Mouse (Mus musculus): ENCODE results near the gene Sox6. TPM values are rescaled to one million over a fixed set of nuclear protein-coding genes. Genes with fewer than 3 reads are reported as not detected.

Gene Sox6
- total and polyA plus RNA-seq, 3 experiments: 0.09 to 1.3 (median 0.90) TPM

- dilution Hi-C loops (cut with MboI; ENCODE audit: extremely low pct_ligation_motif_present, extremely low pct_unique_long_range_greater_than_20kb, low sequenced_read_pairs): no loop called here
Measured at GRCm38 (mm10) chr7:116030597-116031387, 7.8 kb downstream of the Sox6 start.

GRCm38 (mm10) chr7:116029991-116030390 lies 8.6 kb downstream of the Sox6 start:
- in situ Hi-C loops (cut with MboI; ENCODE audit: low pct_ligation_motif_present, low pct_unique_long_range_greater_than_20kb, low sequenced_read_pairs) (loop anchor here (25.0 kb wide), 2 partner anchors 818 to 1118 kb away; no protein-coding TSS in a partner anchor), dilution Hi-C loops (cut with MboI; ENCODE audit: extremely low pct_ligation_motif_present, extremely low pct_unique_long_range_greater_than_20kb, low sequenced_read_pairs) (no loop called here)
- H3K9me3 ChIP-seq (replicated peaks; ENCODE audit: low read length): no peaks in the 10 kb centered on the region
- H3K4me1 ChIP-seq (ENCODE audit: control insufficient read depth in 1 of 2, insufficient read depth in 2 of 2): peaks cover 0 to 14% of the 10 kb centered on the region in 2 experiments; a peak in 2 of 4 replicates
- H3K27me3 ChIP-seq (replicated peaks): peaks cover 26% of the 10 kb centered on the region
- DNase-seq (ENCODE audit: extremely low read depth): no peak
- H3K27ac ChIP-seq (ENCODE audit: insufficient read depth, low read depth): no peak overlapping the region
- H3K9ac ChIP-seq (ENCODE audit: insufficient read depth, low read depth): peak overlapping the region; percentile 40; the same call in 1 of the 2 replicates
- peak overlapping the region in 1 of 3 experiments; percentile 52 for H3K4me3 ChIP-seq (replicated peaks in 1 of 3; ENCODE audit: low read depth in 2 of 3, low read length in 2 of 3, poor library complexity in 1 of 3)
- H3K4me2 ChIP-seq (ENCODE audit: insufficient read depth, low read depth, poor library complexity, severe bottlenecking): peak overlapping the region; percentile 48
- no peaks in the 10 kb centered on the region for H3K36me3 ChIP-seq (replicated peaks in 1 of 2; ENCODE audit: control insufficient read depth in 1 of 2, insufficient read depth in 1 of 2, low read length in 1 of 2)
- H3K79me2 ChIP-seq (replicated peaks; ENCODE audit: control insufficient read depth, extremely low read depth, insufficient read depth, poor library complexity, severe bottlenecking): no peaks in the 10 kb centered on the region
- TF ChIP-seq MAX (IDR thresholded peaks at IDR 0.05; ENCODE audit: low read length) (no peak), TBP (conservative IDR thresholded peaks at IDR 0.05; ENCODE audit: low read depth, low read length) (no peak), SIN3A (IDR thresholded peaks at IDR 0.05; ENCODE audit: low read length) (no peak), IRF4 (IDR thresholded peaks at IDR 0.05; ENCODE audit: low read depth, low read length) (no peak), TCF12 (IDR thresholded peaks at IDR 0.05; ENCODE audit: low read depth, low read length) (no peak), HCFC1 (IDR thresholded peaks at IDR 0.05; ENCODE audit: low read depth, low read length) (no peak), E2F4 (IDR thresholded peaks at IDR 0.05; ENCODE audit: insufficient replicate concordance, low read depth, low read length) (no peak), ZKSCAN1 (IDR thresholded peaks at IDR 0.05; ENCODE audit: borderline replicate concordance, low read depth, low read length) (no peak), PAX5 (IDR thresholded peaks at IDR 0.05; ENCODE audit: low read length) (no peak), NRF1 (IDR thresholded peaks at IDR 0.05; ENCODE audit: low read depth, low read length) (no peak), KAT2A (IDR thresholded peaks at IDR 0.05; ENCODE audit: insufficient replicate concordance, low read length) (no peak), CHD2 (IDR thresholded peaks at IDR 0.05; ENCODE audit: low read length) (no peak), USF2 (conservative IDR thresholded peaks at IDR 0.05; ENCODE audit: low read depth, low read length) (no peak), UBTF (IDR thresholded peaks at IDR 0.05; ENCODE audit: low read depth, low read length) (no peak), MYC (IDR thresholded peaks at IDR 0.05; ENCODE audit: low read depth, low read length) (no peak), RAD21 (IDR thresholded peaks at IDR 0.05; ENCODE audit: low read depth, low read length) (no peak)

More at GRCm38 (mm10) chr7:116030597-116031387, 7.8 kb downstream of the Sox6 start:
- Histone ChIP-seq H3K9me3 (replicated peaks; ENCODE audit: low read length) (no peaks in the 10 kb centered on the region), H3K27me3 (replicated peaks) (peaks cover 31% of the 10 kb centered on the region), H3K9ac (ENCODE audit: insufficient read depth, low read depth) (peak overlapping the region; percentile 33; the same call in 1 of the 2 replicates), H3K4me2 (ENCODE audit: insufficient read depth, low read depth, poor library complexity, severe bottlenecking) (peak overlapping the region; percentile 48), H3K79me2 (replicated peaks; ENCODE audit: control insufficient read depth, extremely low read depth, insufficient read depth, poor library complexity, severe bottlenecking) (no peaks in the 10 kb centered on the region), H3K4me3 (replicated peaks in 1 of 3; ENCODE audit: low read depth in 2 of 3, low read length in 2 of 3, poor library complexity in 1 of 3) (peak overlapping the region; percentile 26 to 56 (median 52)), H3K36me3 (replicated peaks in 1 of 2; ENCODE audit: control insufficient read depth in 1 of 2, insufficient read depth in 1 of 2, low read length in 1 of 2) (no peaks in the 10 kb centered on the region), H3K27ac (ENCODE audit: insufficient read depth, low read depth) (peak overlapping the region; percentile 27; the same call in 1 of the 2 replicates), H3K4me1 (ENCODE audit: control insufficient read depth in 1 of 2, insufficient read depth in 2 of 2) (peaks cover 0 to 14% of the 10 kb centered on the region in 2 experiments; a peak in 2 of 4 replicates)
- in situ Hi-C loops (cut with MboI; ENCODE audit: low pct_ligation_motif_present, low pct_unique_long_range_greater_than_20kb, low sequenced_read_pairs): loop anchor here (25.0 kb wide), 2 partner anchors 818 to 1118 kb away; no protein-coding TSS in a partner anchor
- TF ChIP-seq UBTF (IDR thresholded peaks at IDR 0.05; ENCODE audit: low read depth, low read length): no peak
- no peak for TF ChIP-seq CHD1 (IDR thresholded peaks at IDR 0.05; ENCODE audit: low read depth, low read length)
- TF ChIP-seq MAX (IDR thresholded peaks at IDR 0.05; ENCODE audit: low read length): no peak
- TF ChIP-seq BHLHE40 (IDR thresholded peaks at IDR 0.05; ENCODE audit: low read depth, low read length): peak; percentile 41; the same call in 1 of the 2 replicates
- TF ChIP-seq EP300 (IDR thresholded peaks at IDR 0.05; ENCODE audit: low read length): no peak
- no peak for TF ChIP-seq MXI1 (IDR thresholded peaks at IDR 0.05; ENCODE audit: low read depth, low read length)
- no peak for TF ChIP-seq MAFK (IDR thresholded peaks at IDR 0.05; ENCODE audit: insufficient replicate concordance, low read length)
- peak; percentile 59 for TF ChIP-seq USF1 (IDR thresholded peaks at IDR 0.05; ENCODE audit: low read depth, low read length)
- no peak for TF ChIP-seq CTCF (conservative IDR thresholded peaks at IDR 0.05 in 1 of 2, IDR thresholded peaks at IDR 0.05 in 1 of 2; ENCODE audit: low read depth in 2 of 2, low read length in 2 of 2)
- no peak for TF ChIP-seq CHD2 (IDR thresholded peaks at IDR 0.05; ENCODE audit: low read length)
- TF ChIP-seq GABPA (IDR thresholded peaks at IDR 0.05; ENCODE audit: insufficient replicate concordance, low read depth, low read length): no peak
- TF ChIP-seq ZMIZ1 (IDR thresholded peaks at IDR 0.05; ENCODE audit: low read depth, low read length): no peak
- TF ChIP-seq POLR2A (IDR thresholded peaks at IDR 0.05; ENCODE audit: low read depth, low read length): peak; percentile 32; the same call in 1 of the 2 replicates
- TF ChIP-seq ZNF384 (IDR thresholded peaks at IDR 0.05; ENCODE audit: low read depth, low read length): no peak
- TF ChIP-seq MYC (IDR thresholded peaks at IDR 0.05; ENCODE audit: low read depth, low read length): no peak
- TF ChIP-seq MAZ (IDR thresholded peaks at IDR 0.05; ENCODE audit: low read depth, low read length): peak; percentile 60; the same call in 1 of the 2 replicates
- TF ChIP-seq JUN (IDR thresholded peaks at IDR 0.05; ENCODE audit: insufficient read depth, low read depth, low read length): no peak
- TF ChIP-seq ZKSCAN1 (IDR thresholded peaks at IDR 0.05; ENCODE audit: borderline replicate concordance, low read depth, low read length): no peak
- no peak for TF ChIP-seq NELFE (IDR thresholded peaks at IDR 0.05; ENCODE audit: low read depth, low read length)
- TF ChIP-seq IRF4 (IDR thresholded peaks at IDR 0.05; ENCODE audit: low read depth, low read length): no peak; the same call in 1 of the 2 replicates
- no peak for TF ChIP-seq ELF1 (IDR thresholded peaks at IDR 0.05; ENCODE audit: low read depth, low read length)
- no peak for TF ChIP-seq JUND (conservative IDR thresholded peaks at IDR 0.05; ENCODE audit: low read depth, low read length)
- TF ChIP-seq TCF12 (IDR thresholded peaks at IDR 0.05; ENCODE audit: low read depth, low read length): no peak
- no peak for TF ChIP-seq NRF1 (IDR thresholded peaks at IDR 0.05; ENCODE audit: low read depth, low read length)
- TF ChIP-seq RAD21 (IDR thresholded peaks at IDR 0.05; ENCODE audit: low read depth, low read length): no peak
- TF ChIP-seq HCFC1 (IDR thresholded peaks at IDR 0.05; ENCODE audit: low read depth, low read length): no peak
- TF ChIP-seq E2F4 (IDR thresholded peaks at IDR 0.05; ENCODE audit: insufficient replicate concordance, low read depth, low read length): no peak
- TF ChIP-seq SIN3A (IDR thresholded peaks at IDR 0.05; ENCODE audit: low read length): 0 out of 2 replicates have a peak, but pooled peaks have one; percentile 2
- no peak for TF ChIP-seq USF2 (conservative IDR thresholded peaks at IDR 0.05; ENCODE audit: low read depth, low read length)
- no peak for TF ChIP-seq SMC3 (IDR thresholded peaks at IDR 0.05; ENCODE audit: low read depth, low read length)
- TF ChIP-seq KAT2A (IDR thresholded peaks at IDR 0.05; ENCODE audit: insufficient replicate concordance, low read length): no peak
- no peak for TF ChIP-seq POLR2AphosphoS2 (IDR thresholded peaks at IDR 0.05; ENCODE audit: low read depth, low read length)
- TF ChIP-seq ETS1 (conservative IDR thresholded peaks at IDR 0.05; ENCODE audit: low read depth, low read length): no peak
- TF ChIP-seq TBP (conservative IDR thresholded peaks at IDR 0.05; ENCODE audit: low read depth, low read length): 0 out of 2 replicates have a peak, but pooled peaks have one; percentile 41
- TF ChIP-seq ZC3H11A (IDR thresholded peaks at IDR 0.05; ENCODE audit: low read depth, low read length): no peak
- TF ChIP-seq PAX5 (IDR thresholded peaks at IDR 0.05; ENCODE audit: low read length): no peak
- TF ChIP-seq RCOR1 (conservative IDR thresholded peaks at IDR 0.05; ENCODE audit: low read depth, low read length): no peak
- peak; percentile 75 for TF ChIP-seq MEF2A (IDR thresholded peaks at IDR 0.05; ENCODE audit: borderline replicate concordance, low read depth, low read length)
- peak; percentile 15 for DNase-seq (ENCODE audit: extremely low read depth)
